Mouse (Mus musculus): ENCODE data around the gene H2afx. TPM values are rescaled to one million over a fixed set of nuclear protein-coding genes. Genes with fewer than 3 reads are reported as not detected.
A peak's percentile ranks its signal among the peaks of the same experiment; 100 is the strongest.
"Not testable (repeated sequence)": the region's sequence is repeated elsewhere in the genome, so short reads cannot be mapped to it uniquely, and the experiment has no call there.

H2afx gene
- total RNA-seq, 2 experiments from 2014 or later: 14.6 to 15.6 TPM

DNA sequence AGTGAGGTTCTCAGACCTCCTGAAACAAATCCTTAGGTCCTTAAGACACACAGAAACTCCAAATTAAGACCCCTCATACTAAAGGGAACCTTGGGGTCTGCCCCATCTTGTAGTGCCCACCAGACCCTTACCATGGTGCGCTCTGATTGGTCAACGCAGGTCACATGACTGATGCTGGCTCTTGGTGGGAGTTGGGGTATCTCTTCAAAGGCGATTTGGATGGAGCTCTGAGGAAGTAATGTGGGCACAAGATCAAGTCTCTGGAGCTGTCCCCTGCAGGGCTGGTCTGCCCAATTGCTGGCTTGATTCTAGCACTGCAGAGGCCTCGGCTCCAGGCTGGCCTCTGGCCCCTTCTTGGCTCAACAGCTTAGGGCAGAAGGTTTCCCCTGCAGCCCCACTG is 17.0 kb upstream of the H2afx start:
- intact Hi-C loops (cut with DNase I): no loop called here

GRCm38 (mm10) chr9:44318076-44318825 is 16.2 kb upstream of the H2afx start:
- no peak for DNase-seq (ENCODE audit: low spot score)
- intact Hi-C loops (cut with DNase I): no loop called here

More for the DNA sequence above, 17.0 kb upstream of the H2afx start:
- no peak for DNase-seq (ENCODE audit: low spot score)

- intact Hi-C loops (cut with DNase I): no loop called here
- DNase-seq (ENCODE audit: low spot score): no peak
These were observed 15.7 kb upstream of the H2afx start for GRCm38 (mm10) chr9:44318826-44319095.

- DNase-seq (ENCODE audit: low spot score): no peak
- intact Hi-C loops (cut with DNase I): no loop called here
These were observed 15.2 kb upstream of the H2afx start for GRCm38 (mm10) chr9:44319105-44319886.

- intact Hi-C loops (cut with DNase I): no loop called here
- DNase-seq (ENCODE audit: low spot score): peak; percentile 84
These were observed 14.4 kb upstream of the H2afx start, which contains the start of gene C2cd2l for GRCm38 (mm10) chr9:44319887-44320798. TSS of gene C2cd2l (minus strand) at chr9:44320285.

- intact Hi-C loops (cut with DNase I): no loop called here
- DNase-seq (ENCODE audit: low spot score): no peak
These were observed 13.7 kb upstream of the H2afx start for GRCm38 (mm10) chr9:44320799-44321133.

GRCm38 (mm10) chr9:44323656-44324055 is 10.8 kb upstream of the H2afx start:
- DNase-seq (ENCODE audit: low spot score); intact Hi-C loops (cut with DNase I): not testable (repeated sequence)

- no peak for DNase-seq (ENCODE audit: low spot score)
- intact Hi-C loops (cut with DNase I): no loop called here
These were observed 10.3 kb upstream of the H2afx start for GRCm38 (mm10) chr9:44324147-44324546.

GRCm38 (mm10) chr9:44325032-44325767 is 9.3 kb upstream of the H2afx start:
- intact Hi-C loops (cut with DNase I); DNase-seq (ENCODE audit: low spot score): not testable (repeated sequence)

DNA sequence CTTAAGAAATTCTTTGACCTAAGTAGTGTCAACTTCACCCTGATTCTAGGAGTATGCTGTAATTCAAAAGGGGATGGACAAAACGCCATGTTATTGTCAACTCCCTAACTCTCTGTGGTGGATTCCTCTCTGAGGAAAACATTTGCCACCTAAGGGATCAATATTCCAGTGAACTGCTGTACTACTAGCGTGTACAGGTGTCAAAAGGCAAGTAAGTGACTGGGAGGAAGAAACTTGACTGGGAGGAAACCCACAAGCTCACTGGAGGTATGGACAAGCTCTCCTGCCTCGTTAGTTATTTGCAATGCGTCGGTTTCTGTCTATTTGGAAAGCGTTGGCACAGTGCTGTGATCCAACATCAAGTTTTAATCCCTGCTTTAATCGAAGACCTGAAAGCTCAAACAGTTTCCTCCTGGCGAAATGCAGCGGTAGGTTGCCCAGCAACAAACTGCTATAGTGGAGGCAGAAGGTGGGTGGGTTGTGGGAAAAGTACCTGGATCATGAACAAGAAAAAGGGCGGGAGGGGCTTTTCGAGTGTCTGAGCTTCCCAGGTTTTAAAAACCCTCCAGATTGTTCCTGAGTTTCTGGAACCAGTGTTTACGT is 8.6 kb upstream of the H2afx start, which contains the start of gene Dpagt1:
TSS of gene Dpagt1 (plus strand) at position 252 of the 603 bp plus-strand sequence.
- no peak for DNase-seq (ENCODE audit: low spot score)

GRCm38 (mm10) chr9:44326371-44327063 is 8.0 kb upstream of the H2afx start:
- intact Hi-C loops (cut with DNase I): loop anchor here (2.0 kb wide), 1 partner anchor 22 kb away; the partner anchor contains the start of gene Hinfp
- peak; percentile 78 for DNase-seq (ENCODE audit: low spot score)

More for the DNA sequence above, 8.6 kb upstream of the H2afx start, which contains the start of gene Dpagt1:
- intact Hi-C loops (cut with DNase I): loop anchor here (2.0 kb wide), 1 partner anchor 21 kb away; the partner anchor contains the start of gene Hinfp

GRCm38 (mm10) chr9:44327064-44327711 is 7.3 kb upstream of the H2afx start:
- intact Hi-C loops (cut with DNase I): loop anchor here (2.0 kb wide), 1 partner anchor 22 kb away; the partner anchor contains the start of gene Hinfp
- peak; percentile 51 for DNase-seq (ENCODE audit: low spot score)

DNA sequence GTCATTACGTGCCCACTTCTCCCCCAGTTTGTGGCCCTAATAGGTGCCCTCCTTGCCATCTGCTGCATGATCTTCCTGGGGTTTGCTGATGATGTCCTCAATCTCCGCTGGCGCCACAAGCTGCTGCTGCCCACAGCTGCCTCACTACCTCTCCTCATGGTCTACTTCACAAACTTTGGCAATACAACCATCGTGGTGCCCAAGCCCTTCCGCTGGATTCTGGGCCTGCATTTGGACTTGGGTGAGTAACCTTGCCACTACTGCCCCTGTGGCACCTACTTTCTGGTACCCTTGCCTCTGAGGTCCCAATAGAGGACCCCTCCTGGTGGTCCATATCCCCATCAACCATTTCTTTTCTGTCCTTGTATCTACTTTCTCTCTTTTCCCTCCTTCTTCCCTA is 6.6 kb upstream of the H2afx start:
- intact Hi-C loops (cut with DNase I): loop anchor here (2.0 kb wide), 1 partner anchor 23 kb away; the partner anchor contains the start of gene Hinfp
- no peak for DNase-seq (ENCODE audit: low spot score)

- intact Hi-C loops (cut with DNase I): no loop called here
- no peak for DNase-seq (ENCODE audit: low spot score)
These were observed 3.8 kb upstream of the H2afx start for GRCm38 (mm10) chr9:44330736-44331135.

DNA sequence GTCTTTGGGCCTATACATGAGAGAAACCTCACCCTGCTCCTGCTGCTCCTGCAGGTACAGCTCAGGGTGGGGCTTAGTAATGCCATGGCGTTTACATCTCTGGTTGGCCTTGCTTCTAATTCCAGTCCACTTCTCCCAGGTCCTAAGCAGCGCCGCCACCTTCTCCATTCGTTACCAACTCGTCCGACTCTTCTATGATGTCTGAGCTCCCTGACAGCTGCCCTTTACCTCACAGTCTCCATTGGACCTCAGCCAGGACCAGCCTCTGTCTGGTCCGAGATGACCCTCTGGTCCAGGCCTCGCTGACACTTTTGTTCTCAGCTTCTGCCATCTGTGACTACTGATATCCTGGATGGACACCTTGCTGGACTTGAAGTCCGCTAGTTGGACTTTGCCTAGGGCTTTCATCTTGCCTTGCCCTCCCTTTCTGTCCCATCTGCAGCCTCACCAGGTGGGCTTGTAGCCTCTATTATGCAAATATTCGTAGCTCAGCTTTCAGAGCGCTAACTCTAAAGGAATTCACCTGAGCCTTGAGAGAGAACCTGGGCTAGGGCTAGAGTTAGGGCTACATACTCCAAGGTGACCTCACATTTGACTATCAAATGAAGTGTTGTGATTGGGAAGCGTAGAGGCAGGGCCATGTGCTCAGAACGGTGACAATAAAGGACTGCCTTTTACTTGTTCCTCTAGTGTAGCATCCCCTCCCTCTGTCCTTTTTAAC is 1.4 kb upstream of the H2afx start:
- intact Hi-C loops (cut with DNase I): no loop called here
- no peak for DNase-seq (ENCODE audit: low spot score)

- intact Hi-C loops (cut with DNase I): loop anchor here (5.0 kb wide), 1 partner anchor 43 kb away; no protein-coding TSS in a partner anchor
- DNase-seq (ENCODE audit: low spot score): no peak
These were observed 1.0 kb downstream of the H2afx start for GRCm38 (mm10) chr9:44335331-44336092.

Measured in heart, postnatal 25 days (tissue).